Mouse (Mus musculus) liver, embryonic 15.5 days (tissue): Measurements from ENCODE around the gene Gm15107. TPM values are rescaled to one million over a fixed set of nuclear protein-coding genes. Genes with fewer than 3 reads are reported as not detected.
"Not testable (repeated sequence)": the region's sequence is repeated elsewhere in the genome, so short reads cannot be mapped to it uniquely, and the experiment has no call there.

Experiments used
- ATAC-seq: fragments of 200-750 bp; cut with Nextera tagmentation; 2 replicates; pipeline ENCODE4 v1.8.0; 2017; ENCODE audit warnings: moderate number of reproducible peaks, mild to moderate bottlenecking, moderate library complexity; ENCODE audit not compliant: insufficient read depth
- H3K27ac ChIP-seq: fragments of 300-500 bp; sonication (generic); replicated peaks from 2 replicates; pipeline ENCODE4 v1.5.1; 2015; ENCODE audit warnings: mild to moderate bottlenecking, inconsistent platforms
- H3K27me3 ChIP-seq: fragments of 300-500 bp; sonication (generic); 2 replicates; pipeline ENCODE4 v1.6.1; 2015; ENCODE audit warnings: mild to moderate bottlenecking, inconsistent platforms
- H3K36me3 ChIP-seq: fragments of 300-500 bp; sonication (generic); replicated peaks from 2 replicates; pipeline ENCODE4 v1.6.1; 2015; ENCODE audit warnings: moderate library complexity, mild to moderate bottlenecking, inconsistent platforms
- H3K4me1 ChIP-seq: fragments of 300-500 bp; sonication (generic); replicated peaks from 2 replicates; pipeline ENCODE4 v1.6.1; 2015; ENCODE audit warnings: inconsistent platforms
- H3K4me2 ChIP-seq: fragments of 300-500 bp; sonication (generic); 2 replicates; pipeline ENCODE4 v1.6.1; 2015; ENCODE audit warnings: moderate library complexity, mild to moderate bottlenecking, inconsistent platforms
- H3K4me3 ChIP-seq: fragments of 300-500 bp; sonication (generic); replicated peaks from 2 replicates; pipeline ENCODE4 v1.5.1; 2015; ENCODE audit warnings: mild to moderate bottlenecking, inconsistent platforms
- H3K9ac ChIP-seq: fragments of 300-500 bp; sonication (generic); 2 replicates; pipeline ENCODE4 v1.6.1; 2015; ENCODE audit warnings: moderate library complexity, mild to moderate bottlenecking, inconsistent platforms
- H3K9me3 ChIP-seq: fragments of 300-500 bp; sonication (generic); replicated peaks from 2 replicates; pipeline ENCODE4 v1.6.1; 2016; ENCODE audit warnings: inconsistent platforms
- WGBS: fragments of 180-500 bp; shearing (Covaris S2); methylation state at CpG from one replicate; pipeline ENCODE4 v1.1.7; 2015; ENCODE audit warnings: mixed read lengths; ENCODE audit not compliant: insufficient replicate concordance; 5-methylcytosine and 5-hydroxymethylcytosine counted together
- polyA plus RNA-seq: library from polyadenylated mRNA; unstranded; fragments of >200 nt; fragmentation: Nextera tagmentation; extraction: Ambion mirVana; gene quantifications from 2 replicates; pipeline ENCODE4 v1.2.1, GENCODE M21; 2015

Gene Gm15107
- not detected in 2 replicates for polyA plus RNA-seq

DNA sequence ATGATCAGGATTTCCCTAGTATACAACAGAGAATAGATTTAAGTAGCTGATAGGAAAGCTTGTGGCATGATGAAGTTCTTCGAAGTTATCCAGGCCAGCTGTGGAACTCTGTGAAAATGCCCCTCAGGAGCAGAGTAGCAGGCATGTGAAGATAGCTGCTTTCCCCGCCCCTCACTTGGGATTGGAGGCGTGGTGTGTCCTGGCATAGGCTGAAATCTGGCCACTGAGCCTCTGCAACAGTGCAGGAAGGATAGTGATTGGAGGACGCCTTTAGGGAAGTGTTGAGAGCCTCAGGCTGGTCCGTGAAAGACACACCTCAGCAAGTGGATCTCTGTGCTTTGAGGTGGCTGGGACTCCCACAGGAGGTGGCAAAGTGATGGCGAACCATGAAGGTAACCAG is at the start of gene Gm15107:
TSS of gene Gm15107 (plus strand) at position 301 of the 400 bp plus-strand sequence.
- not testable (repeated sequence) for ATAC-seq, H3K9me3 ChIP-seq, H3K36me3 ChIP-seq, H3K27ac ChIP-seq, H3K9ac ChIP-seq, H3K4me1 ChIP-seq, H3K27me3 ChIP-seq, H3K4me3 ChIP-seq, H3K4me2 ChIP-seq
- WGBS: 91% methylated on average over 1 of the region's 6 CpGs

Other genes with a start within 250 kb of the Gm15107 start
- not detected in 2 replicates for gene Gm15080, start 187.7 kb upstream of the Gm15107 start, polyA plus RNA-seq